Mouse (Mus musculus) 3T3-L1 (cell line): ENCODE data around the gene Tmem40.

Experiments
- DNase-seq: peaks from one replicate; pipeline ENCODE4 v3.0.0-alpha.2; 2015; ENCODE audit warnings: low read depth, low spot score

Gene Tmem40

GRCm38 (mm10) chr6:115770059-115770670 lies 8.0 kb upstream of the Tmem40 start:
- no peak for DNase-seq

- peak; percentile 33 for DNase-seq
These were observed 6.0 kb upstream of the Tmem40 start for GRCm38 (mm10) chr6:115768207-115768606.

- DNase-seq, result no peak
These were observed 5.1 kb upstream of the Tmem40 start for GRCm38 (mm10) chr6:115767357-115767756.

GRCm38 (mm10) chr6:115764179-115764578 lies 2.0 kb upstream of the Tmem40 start:
- peak; percentile 46 for DNase-seq

DNA sequence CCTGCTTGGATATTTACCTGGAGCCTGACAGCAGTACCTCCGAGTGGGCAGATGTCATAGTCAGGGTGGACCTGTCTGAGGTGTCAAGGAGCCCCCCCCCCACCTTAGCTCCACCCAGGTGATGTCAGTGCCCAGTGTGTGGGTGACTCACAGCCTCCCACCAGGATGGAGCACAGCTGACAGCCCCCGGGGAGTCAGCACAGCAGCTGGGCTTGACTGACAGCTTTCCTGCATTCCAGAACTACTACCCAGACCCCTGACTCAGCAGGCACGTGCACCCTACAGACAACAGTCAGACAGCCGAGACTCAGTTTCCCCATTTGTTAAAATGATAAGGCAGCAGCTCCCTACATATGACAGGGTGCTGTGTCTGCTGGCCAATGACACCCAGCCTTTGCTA lies 1.2 kb downstream of the Tmem40 start:
- peak; percentile 64 for DNase-seq

DNA sequence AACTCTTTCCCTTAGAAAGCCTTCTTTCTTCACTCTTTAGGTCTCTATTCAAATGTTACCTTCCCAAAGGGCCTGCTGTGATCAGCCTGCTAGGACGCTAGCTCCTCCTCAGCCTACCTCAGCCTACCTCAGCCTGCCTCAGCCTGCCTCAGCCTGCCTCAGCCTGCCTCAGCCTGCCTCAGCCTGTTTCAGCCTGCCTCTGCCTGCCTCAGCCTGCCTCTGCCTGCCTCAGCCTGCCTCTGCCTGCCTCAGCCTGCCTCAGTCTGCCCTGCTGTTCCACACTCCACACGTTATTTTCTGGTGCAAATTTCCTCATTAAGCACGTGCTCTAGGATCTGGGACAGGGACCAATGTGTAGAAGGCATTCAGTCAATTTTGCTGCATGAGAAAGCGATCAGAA lies 2.1 kb downstream of the Tmem40 start:
- no peak for DNase-seq

- DNase-seq, result peak; percentile 28
These were observed 2.7 kb downstream of the Tmem40 start for GRCm38 (mm10) chr6:115759461-115759860.

DNA sequence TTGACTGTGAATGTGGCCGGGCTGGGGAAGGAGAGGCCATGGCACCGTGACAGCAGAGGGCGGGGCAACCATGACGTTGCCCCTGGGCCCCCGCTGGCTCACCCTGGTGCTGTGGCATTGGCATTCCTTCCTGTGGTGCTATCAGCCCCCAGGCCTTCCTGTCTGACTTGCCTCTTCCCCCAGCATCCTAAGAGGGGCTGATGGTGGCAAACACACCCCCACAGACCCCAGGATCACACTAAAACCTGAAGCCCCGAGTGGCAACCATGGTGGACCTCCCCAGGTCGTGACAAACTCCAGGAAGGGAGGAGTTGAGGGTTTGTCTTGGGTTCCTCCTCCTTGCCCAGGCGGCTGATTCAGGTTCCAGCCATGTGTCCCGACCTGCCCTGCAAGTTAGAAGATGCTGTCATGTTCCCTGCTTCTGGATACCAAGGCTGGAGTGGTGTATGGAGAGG lies 3.2 kb downstream of the Tmem40 start:
- DNase-seq, result no peak

GRCm38 (mm10) chr6:115755536-115755935 lies 6.7 kb downstream of the Tmem40 start:
- no peak for DNase-seq

GRCm38 (mm10) chr6:115746326-115746725 lies 15.9 kb downstream of the Tmem40 start:
- no peak for DNase-seq

DNA sequence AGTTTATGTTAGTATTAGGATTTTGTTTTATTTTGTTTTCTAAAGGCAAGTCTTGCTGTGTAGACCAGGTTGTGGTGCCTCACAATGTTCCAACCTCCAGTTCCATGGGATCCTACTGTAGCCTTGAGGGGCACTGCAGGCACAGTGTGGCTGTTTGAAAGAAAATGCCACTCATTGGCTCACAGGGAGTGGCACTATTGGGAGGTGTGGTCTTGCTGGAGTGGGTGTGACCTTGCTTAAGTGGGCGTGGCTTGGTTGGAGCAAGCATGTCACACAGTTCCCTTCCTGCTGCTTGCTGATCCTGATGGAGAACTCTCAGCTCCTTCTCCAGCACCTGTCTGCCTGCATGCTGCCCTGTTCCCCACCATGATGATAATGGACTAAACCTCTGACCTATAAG lies 18.6 kb downstream of the Tmem40 start:
- peak; percentile 61 for DNase-seq

GRCm38 (mm10) chr6:115739056-115739455 lies 23.2 kb downstream of the Tmem40 start:
- no peak for DNase-seq

DNA sequence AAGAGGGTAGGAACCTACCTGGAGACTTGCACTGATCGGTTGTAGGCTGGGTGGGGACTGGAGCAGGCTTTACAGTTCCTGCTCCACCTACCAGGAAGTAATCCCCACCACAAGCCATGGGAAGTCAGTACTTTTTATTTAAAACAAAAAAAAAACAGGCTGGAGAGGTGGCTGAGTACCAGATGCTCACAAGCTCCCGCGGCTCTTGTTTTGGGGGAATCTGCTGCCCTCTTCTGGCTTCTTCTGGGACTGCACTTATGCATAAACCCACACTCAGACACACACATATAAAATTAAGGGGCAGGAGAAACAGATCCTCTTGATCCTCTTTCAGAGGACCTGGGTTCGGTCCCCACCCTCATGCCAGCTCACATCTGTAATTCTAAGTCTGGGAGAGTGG lies 27.3 kb downstream of the Tmem40 start:
- peak; percentile 68 for DNase-seq

- no peak for DNase-seq
These were observed 29.8 kb downstream of the Tmem40 start for GRCm38 (mm10) chr6:115732341-115732928.

- no peak for DNase-seq
These were observed 31.5 kb downstream of the Tmem40 start for GRCm38 (mm10) chr6:115730560-115731342.

DNA sequence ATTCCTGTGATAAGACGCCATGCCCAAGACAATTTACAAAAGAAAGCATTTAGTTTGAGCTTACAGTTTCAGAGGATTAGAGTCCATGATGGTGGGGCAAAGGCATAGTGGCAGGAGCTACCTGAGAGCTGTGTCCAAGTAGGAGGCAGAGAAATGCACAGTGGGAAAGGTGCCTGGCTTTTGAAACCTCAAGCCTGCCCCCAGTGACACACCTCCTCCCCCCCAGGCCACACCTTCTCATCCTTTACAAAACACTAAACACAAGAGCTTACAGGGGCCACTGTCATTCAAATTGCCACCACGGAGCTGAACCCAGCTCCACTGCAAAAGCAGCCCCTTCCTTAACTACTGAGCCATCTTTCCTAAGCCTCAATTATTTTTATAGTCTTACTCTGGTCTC lies 34.6 kb downstream of the Tmem40 start:
- no peak for DNase-seq

DNA sequence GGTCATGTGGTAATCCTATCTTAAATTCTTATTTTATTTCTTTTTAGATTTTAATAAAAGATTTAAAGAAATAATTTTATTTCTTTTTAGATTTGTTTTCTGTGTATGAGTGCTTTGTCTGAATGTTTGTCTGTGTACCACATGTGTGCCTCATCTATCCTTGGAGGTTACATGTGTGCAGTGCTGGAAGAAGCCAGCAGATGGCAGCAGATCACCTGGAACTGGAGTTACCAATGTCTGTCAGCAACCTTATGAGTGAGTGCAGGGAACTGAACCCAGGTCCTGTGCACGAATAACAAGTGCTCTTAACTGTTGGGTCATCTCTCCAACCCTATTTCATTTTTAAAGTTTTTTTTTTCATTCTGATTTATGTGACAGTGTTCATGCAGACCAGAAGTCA lies 35.1 kb downstream of the Tmem40 start:
- DNase-seq, result peak; percentile 72

GRCm38 (mm10) chr6:115722246-115722645 lies 40.0 kb downstream of the Tmem40 start:
- peak; percentile 91 for DNase-seq

GRCm38 (mm10) chr6:115717715-115718558 lies 44.3 kb downstream of the Tmem40 start:
- no peak for DNase-seq

DNA sequence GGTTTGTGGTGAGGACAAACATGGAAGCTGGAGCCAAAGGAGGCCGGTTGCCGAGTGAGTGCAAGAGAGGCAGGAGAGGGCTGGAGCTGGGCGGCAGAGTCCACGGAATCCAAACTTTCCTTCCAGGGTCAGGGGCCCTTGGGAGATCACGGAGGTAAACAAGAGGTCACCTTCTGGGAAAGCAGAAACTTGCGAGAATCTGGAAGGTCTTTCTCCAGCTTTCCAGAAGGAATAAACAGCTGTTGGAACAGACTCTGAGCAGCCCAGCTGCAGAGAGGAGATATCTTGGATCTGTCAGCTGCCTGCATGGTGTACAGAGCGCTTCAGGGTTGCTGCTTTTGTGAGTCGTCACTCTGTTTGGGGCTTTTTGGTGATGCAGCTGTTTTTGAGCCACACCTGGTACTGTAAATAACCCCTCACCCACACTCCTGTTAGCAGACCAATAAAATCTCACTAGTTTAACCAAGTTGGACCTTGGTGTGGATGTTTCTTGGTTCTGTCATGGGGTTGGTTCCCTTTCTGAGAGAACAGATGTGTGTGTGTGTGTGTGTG lies 45.0 kb downstream of the Tmem40 start:
- peak; percentile 21 for DNase-seq

- no peak for DNase-seq
These were observed 50.9 kb downstream of the Tmem40 start for GRCm38 (mm10) chr6:115711261-115711660.

DNA sequence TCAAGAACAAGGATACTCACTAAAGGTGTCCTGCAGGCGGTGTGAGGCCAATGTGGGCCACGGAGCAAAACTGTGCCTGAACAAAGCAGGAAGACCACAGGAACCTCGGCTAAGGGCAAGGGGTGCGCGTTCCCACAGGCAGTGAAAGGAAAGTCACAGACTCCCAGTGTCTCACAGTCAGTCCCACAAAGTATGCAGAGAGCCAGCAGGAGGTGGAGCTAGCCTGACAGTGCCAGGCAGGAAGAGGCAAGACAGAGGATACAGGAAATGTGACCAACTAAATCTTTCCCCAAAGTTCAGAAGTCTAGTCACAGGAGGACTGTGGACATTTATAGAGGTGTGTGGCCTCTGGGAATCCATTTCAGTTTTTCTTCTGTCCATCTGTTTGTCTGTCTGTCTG lies 59.3 kb downstream of the Tmem40 start:
- DNase-seq, result peak; percentile 40
